Mouse (Mus musculus): ENCODE measurements around the gene Prima1.

DNA sequence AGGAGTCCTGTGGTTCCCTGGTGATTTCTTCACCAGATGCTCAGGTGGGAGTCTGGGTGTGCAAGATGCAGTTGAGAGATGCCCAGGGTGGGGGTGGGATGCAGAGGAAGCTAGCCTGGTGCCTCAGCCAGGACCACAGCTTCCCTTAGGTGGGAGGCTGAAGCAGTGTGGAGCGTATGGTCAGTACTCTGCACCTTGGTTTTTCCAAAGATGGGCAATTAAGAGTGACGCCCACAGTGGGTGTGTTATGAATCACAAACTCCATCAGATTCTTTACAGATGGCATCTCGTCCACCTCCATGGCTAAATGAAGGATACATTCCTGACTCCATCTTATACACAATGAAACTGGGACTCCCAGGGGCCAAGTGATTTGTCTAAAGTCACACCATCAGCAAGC is 30.2 kb upstream of the Prima1 start:
- TF ChIP-seq CTCF (IDR thresholded peaks at IDR 0.05) (no peak), EP300 (IDR thresholded peaks at IDR 0.05) (no peak)

Data from lung, postnatal 0 days (tissue).